Mouse (Mus musculus): Measurements from ENCODE around the gene Foxo3.

The Foxo3 gene

DNA sequence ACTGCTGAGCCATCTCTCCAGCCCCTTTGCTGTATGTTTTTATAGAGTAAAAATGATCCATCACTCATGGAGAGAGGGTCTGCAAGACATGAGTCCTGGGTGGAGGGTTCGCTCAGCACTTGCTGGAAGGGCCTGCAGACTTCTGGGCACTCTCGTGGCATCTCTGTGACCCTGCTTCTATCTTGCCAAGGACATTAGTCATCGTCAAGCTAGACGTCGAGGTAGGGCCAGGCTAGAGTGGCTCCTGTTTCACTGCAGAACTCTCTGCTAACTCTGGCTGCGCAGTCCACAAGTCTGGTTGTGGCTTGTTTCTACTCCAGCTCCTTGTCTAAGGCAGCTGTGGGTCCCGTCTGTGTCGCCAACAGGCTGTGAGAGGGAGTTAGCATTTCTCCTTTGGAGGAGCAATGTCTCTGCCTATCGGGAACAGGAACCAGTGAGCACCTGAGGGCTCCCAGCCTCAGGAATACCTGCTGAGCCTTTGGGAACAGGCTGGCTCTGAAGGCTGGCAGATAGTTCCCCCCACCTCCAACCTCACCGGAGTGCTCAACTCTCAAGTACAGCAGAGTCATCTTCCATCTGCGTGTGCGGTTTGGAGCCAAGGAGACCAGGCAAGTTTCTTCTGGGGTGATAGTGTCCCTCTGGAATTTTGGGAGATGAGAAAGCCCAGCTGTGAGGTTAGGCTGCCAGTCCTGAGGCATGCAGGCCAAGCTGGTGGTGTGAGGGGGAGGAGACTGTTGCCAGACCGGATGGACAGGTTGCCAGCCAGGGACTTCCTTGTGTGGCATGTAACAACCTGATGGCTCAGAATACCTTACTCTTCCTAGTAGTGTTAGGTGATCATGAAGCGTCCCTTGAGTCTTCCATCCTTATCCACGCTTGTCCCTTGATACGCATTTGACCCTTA lies 98.5 kb downstream of the Foxo3 start:
- DNase-seq, result no peak

DNA sequence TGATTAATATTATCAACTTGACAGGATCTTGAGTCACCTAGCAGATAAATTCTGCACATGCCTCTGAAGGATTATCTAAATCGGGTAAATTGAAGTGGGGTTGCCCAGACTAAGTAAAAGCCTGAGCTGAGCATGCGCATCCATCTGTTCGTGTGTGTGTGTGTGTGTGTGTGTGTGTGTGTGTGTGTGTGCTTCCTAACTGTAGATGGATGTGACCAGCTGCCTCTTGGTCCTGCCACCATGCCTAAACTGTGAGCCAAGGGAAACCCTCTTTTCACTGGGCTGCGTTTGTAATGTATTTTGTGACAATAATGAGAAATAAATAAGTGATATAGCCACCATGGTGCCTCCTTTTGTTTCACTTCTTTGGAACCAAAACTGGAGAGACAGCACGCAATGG lies 102.3 kb downstream of the Foxo3 start:
- DNase-seq, result no peak

DNA sequence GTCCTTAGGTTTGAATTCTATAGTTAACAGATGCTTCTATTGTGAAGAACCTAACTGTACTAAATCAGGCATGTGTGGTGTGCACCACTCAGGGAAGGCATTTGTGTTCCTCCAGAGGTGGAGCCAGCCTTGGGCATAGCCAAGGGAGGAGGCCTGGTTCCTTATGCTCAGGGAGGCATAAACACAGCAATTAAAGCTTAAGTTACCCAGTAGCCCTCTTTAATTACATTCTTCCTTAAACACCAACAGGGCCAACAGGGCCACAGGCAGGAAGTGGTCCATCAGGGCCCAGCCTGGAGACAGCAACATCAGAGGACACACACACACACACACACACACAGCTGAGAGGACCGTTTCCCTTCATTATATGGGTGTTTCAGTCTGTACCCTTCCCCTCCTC lies 102.7 kb downstream of the Foxo3 start:
- DNase-seq, result no peak

DNA sequence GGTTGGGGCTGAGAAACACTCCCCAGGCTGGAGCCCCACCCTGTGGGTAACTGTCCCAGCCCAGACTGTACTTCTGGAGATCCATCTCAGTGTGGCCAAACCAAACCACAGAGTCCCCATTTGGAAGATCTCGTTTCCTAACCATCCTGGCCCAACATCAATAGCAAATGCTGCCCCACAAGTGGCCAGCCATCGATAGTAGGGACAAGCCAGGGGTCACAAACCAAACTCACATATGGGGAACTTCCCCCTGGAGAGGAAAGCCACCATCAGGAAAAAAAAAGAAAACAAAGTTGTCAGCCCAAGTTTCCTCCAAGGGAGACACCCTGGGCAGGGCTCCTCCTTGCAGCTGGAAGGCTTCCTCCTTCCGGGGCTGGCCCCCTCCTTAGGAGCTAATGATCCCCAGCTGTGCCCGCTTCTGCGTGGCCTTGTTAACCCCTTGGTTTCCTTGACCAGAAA lies 105.6 kb downstream of the Foxo3 start:
- no peak for DNase-seq

DNA sequence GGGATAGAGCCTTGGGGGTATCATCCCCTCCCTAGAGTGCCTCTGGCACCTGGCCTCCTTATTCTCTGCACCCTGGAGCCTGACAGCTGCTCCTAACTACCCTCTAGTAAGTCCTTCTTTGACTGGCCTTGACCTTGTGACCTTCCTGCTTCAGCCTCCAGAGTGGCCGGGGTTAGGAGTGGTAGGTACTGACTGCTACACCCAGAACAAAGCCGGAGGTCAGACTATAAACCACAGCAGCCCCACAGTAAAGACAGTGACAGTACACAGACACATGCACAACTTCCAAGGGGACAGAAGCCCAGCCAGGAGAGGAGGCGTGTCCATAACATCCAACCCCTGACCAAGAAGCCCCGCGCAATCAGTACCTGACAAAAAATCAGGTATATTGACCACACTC lies 106.4 kb downstream of the Foxo3 start:
- DNase-seq, result no peak

GRCm38 (mm10) chr10:42154727-42155126 lies 121.8 kb downstream of the Foxo3 start:
- DNase-seq, result no peak

DNA sequence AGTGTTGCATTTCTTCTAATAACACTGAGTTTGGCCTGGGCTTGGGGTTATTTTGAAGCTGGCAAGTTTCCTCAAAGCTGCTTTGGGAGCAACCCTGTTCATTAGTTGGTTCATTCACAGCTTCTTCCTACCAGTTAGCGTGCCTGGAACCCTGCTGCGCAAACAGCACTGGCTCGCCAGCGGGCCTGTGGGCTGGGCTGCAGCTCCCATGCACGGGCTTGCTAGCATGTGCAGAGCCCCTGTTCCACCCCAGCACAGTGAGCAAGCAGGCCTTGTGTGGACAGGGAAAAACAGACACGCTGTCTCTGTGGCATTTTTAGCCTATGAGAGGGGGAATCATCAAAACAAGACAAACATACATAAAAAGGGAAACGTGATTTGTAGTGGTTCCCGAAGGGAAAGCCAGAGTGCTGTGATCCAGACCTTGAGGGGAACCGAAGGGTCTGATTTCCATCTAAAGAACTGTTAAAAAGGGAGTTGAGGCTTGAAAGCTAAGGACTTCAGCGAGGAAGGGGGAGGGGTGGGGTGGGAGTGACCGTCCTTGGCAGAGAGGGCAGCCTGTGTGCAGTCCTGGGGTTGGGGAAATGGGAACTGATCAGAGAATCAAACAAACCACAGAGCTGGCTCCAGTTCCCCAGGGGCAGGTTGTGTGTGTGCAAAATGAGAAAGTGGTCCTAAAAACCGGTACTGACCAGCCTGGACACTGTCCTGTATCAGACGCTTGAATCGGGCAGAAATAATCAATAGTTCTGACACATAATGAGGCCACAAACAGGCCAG lies 123.9 kb downstream of the Foxo3 start:
- peak; percentile 47 for DNase-seq

DNA sequence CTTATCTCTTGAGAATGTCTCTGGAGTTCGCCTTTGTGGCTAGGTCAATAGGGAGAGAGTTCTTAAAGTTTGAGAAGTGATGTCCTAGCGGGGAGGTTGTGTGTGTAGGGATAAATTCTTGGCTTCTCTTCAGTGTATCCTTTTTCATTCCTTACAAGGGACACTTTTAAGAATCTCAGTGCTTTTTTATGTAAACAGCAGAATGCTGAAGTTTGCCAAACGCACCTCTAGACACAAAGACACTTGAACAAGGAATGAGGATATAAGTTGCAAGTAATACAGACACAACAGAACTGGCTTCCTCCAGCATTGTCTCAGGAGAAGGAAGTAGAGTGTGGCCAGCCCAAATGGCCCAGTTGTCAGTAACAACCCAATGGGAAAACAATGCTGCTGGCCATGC lies 126.8 kb downstream of the Foxo3 start:
- no peak for DNase-seq

DNA sequence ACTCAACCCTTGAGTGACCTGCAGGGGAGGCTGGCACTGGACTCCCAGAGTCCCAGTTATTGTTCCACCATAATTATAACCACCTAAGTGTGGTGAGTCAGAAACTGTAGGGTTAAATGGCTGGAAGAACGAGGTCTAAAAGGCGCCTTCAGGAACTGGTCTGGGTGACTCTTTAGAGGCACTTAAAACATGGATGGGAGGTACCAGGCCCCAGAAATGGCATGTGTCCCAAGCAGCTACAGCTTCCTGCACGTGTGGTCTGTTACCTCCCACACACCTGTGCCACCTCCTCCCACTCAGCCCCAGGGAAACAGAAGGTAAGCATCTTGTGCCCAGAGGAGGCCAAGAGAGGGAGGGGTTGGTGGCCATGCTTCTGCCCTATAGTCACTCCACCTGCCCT lies 128.2 kb downstream of the Foxo3 start:
- no peak for DNase-seq

- no peak for DNase-seq
Observed at GRCm38 (mm10) chr10:42145221-42145620, 131.3 kb downstream of the Foxo3 start.

GRCm38 (mm10) chr10:42144788-42145187 lies 131.8 kb downstream of the Foxo3 start:
- DNase-seq, result no peak

DNA sequence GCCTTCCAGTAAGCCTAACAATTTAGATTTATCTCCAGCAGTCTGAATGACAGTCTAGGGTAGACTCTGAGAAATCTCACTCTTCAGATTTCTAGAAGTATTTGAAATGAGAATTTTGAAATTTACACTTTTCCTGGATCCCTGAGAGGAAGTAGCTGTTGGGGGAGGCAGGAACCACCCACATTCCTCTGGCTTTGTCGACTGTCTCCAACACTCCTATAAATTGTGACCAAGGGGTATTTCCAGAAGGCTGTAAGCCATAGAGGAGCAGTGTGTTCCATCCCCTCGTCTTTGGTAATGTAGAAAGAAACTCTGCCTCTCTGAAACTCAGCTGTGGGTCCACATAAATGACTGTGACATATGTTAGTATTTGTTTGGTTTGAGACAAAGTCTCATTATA lies 132.4 kb downstream of the Foxo3 start:
- no peak for DNase-seq

DNA sequence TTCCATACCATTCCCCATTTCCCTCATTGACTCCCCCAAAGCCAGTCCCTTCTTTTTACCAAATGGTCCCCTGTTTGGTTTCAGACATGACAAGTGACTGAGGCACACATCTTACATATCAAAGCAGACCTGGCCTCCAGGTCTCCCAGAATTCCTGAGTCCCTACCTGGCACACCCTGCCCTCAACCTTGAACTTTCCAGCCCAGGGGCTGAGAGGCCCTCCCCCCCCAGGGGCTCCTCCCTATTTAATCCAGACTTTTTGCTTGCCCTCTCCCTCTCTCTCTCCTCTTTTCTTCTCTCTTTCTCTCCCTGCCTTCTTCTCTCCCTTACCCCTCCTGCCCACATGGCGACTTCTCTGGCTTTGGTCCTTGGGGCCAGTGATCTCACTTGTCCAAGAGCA lies 133.8 kb downstream of the Foxo3 start:
- DNase-seq, result no peak

DNA sequence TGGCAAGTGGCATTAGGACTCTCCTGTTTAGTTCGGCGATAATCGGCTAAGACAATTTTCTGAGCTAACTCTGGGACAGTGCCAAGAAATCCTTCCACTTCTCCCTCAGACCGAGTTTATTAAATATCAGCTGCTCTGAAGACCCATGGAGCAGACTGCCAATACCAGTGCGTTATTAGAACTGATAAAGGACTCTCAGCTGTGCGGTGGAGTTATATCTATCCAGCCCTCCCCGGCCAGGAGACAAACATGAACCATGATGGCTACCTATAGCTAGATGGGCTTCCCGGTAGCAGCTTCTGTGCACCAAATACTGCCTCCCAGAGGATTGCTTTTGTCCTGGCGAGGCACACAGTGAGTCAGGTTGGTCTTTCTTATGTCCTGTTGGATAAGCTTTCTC lies 134.5 kb downstream of the Foxo3 start:
- DNase-seq, result no peak

DNA sequence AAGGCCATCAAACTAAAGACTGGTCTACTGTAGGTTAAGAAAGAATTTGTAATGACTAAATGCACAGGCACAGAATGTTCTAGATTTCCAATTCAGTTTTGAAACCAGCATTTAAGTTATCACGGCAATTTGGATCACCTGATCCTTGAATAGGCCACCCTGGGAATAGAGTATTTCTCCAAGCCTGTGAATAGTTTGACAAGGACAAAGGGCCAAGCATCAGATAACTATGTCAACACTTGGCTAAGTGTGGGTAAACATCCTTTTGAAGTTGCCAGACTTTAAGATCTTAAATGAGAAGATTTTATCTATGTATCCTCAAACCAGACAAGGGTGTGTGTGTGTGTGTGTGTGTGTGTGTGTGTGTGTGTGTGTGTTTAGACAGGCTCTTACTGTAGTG lies 136.8 kb downstream of the Foxo3 start:
- DNase-seq, result no peak

DNA sequence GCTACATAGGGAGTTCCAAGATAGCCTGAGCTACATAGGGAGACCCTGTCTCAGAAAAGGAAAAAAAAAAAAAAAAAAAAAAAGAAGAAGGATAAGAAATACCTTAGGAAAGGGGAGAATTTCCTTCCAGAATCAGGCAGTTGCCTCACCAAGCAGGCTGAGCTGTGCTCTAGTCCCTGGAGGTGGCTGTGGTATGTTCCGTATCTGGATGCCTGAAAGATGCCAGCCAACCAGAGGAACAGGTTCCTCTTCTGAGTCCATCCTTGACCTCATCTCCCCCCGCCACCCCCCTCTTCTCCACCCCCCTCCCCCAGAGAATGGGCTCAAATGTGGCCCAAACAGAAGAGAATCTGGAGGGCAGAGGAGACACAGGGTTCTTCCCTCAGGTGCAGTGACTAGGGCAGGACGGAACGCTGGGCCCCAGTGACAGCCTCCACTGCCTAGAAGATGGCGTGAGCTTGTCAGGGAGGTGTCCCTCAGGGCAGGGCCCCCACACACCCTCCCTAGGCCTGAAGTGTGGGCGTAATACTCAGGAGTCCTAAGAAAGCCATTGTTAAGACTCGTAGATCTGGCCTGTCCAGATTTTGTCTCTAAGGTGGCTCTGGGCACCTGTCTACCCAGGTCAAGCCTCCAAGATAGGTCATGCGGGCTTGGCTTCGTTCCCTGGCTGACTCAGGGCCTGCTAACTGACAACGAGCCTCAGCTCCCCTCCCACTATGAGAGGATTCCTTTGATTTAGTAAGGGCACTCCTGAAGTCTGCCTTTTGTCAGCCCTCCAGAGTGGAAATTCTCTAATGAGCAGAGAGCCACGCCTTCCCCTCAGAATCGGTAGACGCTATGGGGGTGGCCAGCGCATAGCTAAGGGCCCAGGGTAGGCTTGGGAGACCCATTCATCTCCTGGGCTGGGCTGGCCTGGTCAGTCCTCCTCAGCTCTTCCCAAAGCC lies 141.5 kb downstream of the Foxo3 start:
- no peak for DNase-seq

Data from retina, postnatal 1 day (tissue).